Mouse (Mus musculus): ENCODE measurements around the gene Col10a1. TPM values are rescaled to one million over a fixed set of nuclear protein-coding genes. Genes with fewer than 3 reads are reported as not detected.

The Col10a1 gene
- 0.05 and 23.4 TPM in 2 replicates for polyA plus RNA-seq (2012; rRNA removed)

DNA sequence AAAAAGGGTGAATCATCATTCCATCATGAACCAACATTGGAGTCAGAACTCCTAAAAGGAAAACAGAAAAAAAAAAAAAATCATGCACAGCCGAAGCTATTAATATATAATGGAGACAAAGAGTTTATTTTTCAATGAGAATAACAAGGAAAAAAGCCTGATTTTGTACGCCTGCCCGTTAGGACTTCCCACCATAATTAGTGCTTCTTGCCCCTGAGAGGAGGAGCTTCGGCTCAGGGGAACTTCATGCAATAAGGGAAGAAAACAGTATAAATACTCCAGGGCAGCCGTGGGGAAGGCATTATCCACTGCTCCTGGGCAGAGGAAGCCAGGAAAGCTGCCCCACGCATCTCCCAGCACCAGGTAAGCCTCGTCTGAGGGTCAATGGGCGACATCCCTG lies at the start of gene Col10a1:
Gene Col10a1 (plus strand): TSS at position 301 of the 400 bp plus-strand sequence.

GRCm38 (mm10) chr10:34418204-34418756 lies 28.5 kb downstream of the Col10a1 start, which contains the start of gene Nt5dc1:
Gene Nt5dc1 (minus strand): TSS chr10:34418552.

Other genes with a start within 250 kb of the Col10a1 start
- 6.3 and 13.6 TPM in 2 replicates for gene Dse, start 182.3 kb upstream of the Col10a1 start, polyA plus RNA-seq (2012; rRNA removed)
- 62.2 and 64.8 TPM in 2 replicates for gene Tspyl1, start 107.8 kb upstream of the Col10a1 start, polyA plus RNA-seq (2012; rRNA removed)
- gene Tspyl4, start 92.5 kb upstream of the Col10a1 start, polyA plus RNA-seq (2012; rRNA removed): 136 and 138 TPM in 2 replicates
- 1.9 and 2.4 TPM in 2 replicates for gene Nt5dc1, start 28.6 kb downstream of the Col10a1 start, polyA plus RNA-seq (2012; rRNA removed)
- gene Frk, start 93.4 kb downstream of the Col10a1 start, polyA plus RNA-seq (2012; rRNA removed): 0.45 and 1.3 TPM in 2 replicates